Mouse (Mus musculus): ENCODE measurements around the gene Serpinb6c. TPM values are rescaled to one million over a fixed set of nuclear protein-coding genes. Genes with fewer than 3 reads are reported as not detected.

Serpinb6c gene
- not detected in 2 replicates for polyA plus RNA-seq (2012)

GRCm38 (mm10) chr13:33905176-33905954, at the start of gene Serpinb6c:
Serpinb6c (minus strand) TSS chr13:33905708.
- TF ChIP-seq GATA1 (IDR thresholded peaks at IDR 0.05; ENCODE audit: low read length): no peak

GRCm38 (mm10) chr13:33952947-33953346, 47.4 kb upstream of the Serpinb6c start:
- TF ChIP-seq GATA1 (IDR thresholded peaks at IDR 0.05; ENCODE audit: low read length): no peak

- TF ChIP-seq GATA1 (IDR thresholded peaks at IDR 0.05; ENCODE audit: low read length): no peak
Measured at GRCm38 (mm10) chr13:33952075-33952449, 46.6 kb upstream of the Serpinb6c start.

GRCm38 (mm10) chr13:33951308-33952074, 46.0 kb upstream of the Serpinb6c start:
- TF ChIP-seq GATA1 (IDR thresholded peaks at IDR 0.05; ENCODE audit: low read length): no peak

- TF ChIP-seq GATA1 (IDR thresholded peaks at IDR 0.05; ENCODE audit: low read length): no peak
Measured at GRCm38 (mm10) chr13:33942212-33942779, 36.8 kb upstream of the Serpinb6c start.

GRCm38 (mm10) chr13:33941288-33941808, 35.8 kb upstream of the Serpinb6c start:
- TF ChIP-seq GATA1 (IDR thresholded peaks at IDR 0.05; ENCODE audit: low read length): no peak

- TF ChIP-seq GATA1 (IDR thresholded peaks at IDR 0.05; ENCODE audit: low read length): no peak
Measured at GRCm38 (mm10) chr13:33937151-33937550, 31.6 kb upstream of the Serpinb6c start.

GRCm38 (mm10) chr13:33935465-33936181, 30.1 kb upstream of the Serpinb6c start:
- no peak for TF ChIP-seq GATA1 (IDR thresholded peaks at IDR 0.05; ENCODE audit: low read length)

GRCm38 (mm10) chr13:33934743-33935142, 29.2 kb upstream of the Serpinb6c start:
- TF ChIP-seq GATA1 (IDR thresholded peaks at IDR 0.05; ENCODE audit: low read length): no peak

GRCm38 (mm10) chr13:33930912-33931311, 25.4 kb upstream of the Serpinb6c start:
- no peak for TF ChIP-seq GATA1 (IDR thresholded peaks at IDR 0.05; ENCODE audit: low read length)

GRCm38 (mm10) chr13:33930281-33930680, 24.8 kb upstream of the Serpinb6c start:
- no peak for TF ChIP-seq GATA1 (IDR thresholded peaks at IDR 0.05; ENCODE audit: low read length)

GRCm38 (mm10) chr13:33921699-33922098, 16.2 kb upstream of the Serpinb6c start:
- TF ChIP-seq GATA1 (IDR thresholded peaks at IDR 0.05; ENCODE audit: low read length): no peak

- no peak for TF ChIP-seq GATA1 (IDR thresholded peaks at IDR 0.05; ENCODE audit: low read length)
Measured at GRCm38 (mm10) chr13:33921041-33921440, 15.5 kb upstream of the Serpinb6c start.

GRCm38 (mm10) chr13:33906821-33907220, 1.3 kb upstream of the Serpinb6c start:
- no peak for TF ChIP-seq GATA1 (IDR thresholded peaks at IDR 0.05; ENCODE audit: low read length)

GRCm38 (mm10) chr13:33903290-33903689, 2.2 kb downstream of the Serpinb6c start:
- TF ChIP-seq GATA1 (IDR thresholded peaks at IDR 0.05; ENCODE audit: low read length): no peak
